Mouse (Mus musculus) liver, embryonic 14.5 days (tissue): Measurements from ENCODE around the gene Zdhhc19. TPM values are rescaled to one million over a fixed set of nuclear protein-coding genes. Genes with fewer than 3 reads are reported as not detected.

Source experiments
- ATAC-seq: fragments of 200-750 bp; cut with Nextera tagmentation; 2 replicates; pipeline ENCODE4 v1.8.0; 2017; ENCODE audit warnings: moderate number of reproducible peaks, mild to moderate bottlenecking, moderate library complexity; ENCODE audit not compliant: insufficient read depth
- DNase-seq, 3 experiments: peaks; one replicate each; pipeline ENCODE4 v3.0.0-alpha.2; 2012 to 2013; ENCODE audit warnings: low read depth in 3 of 3, low spot score in 3 of 3
- H3K27ac ChIP-seq: fragments of 300-500 bp; sonication (generic); 2 replicates; pipeline ENCODE4 v1.5.1; 2014; ENCODE audit warnings: moderate library complexity, mild to moderate bottlenecking, control low read depth, inconsistent platforms
- H3K27me3 ChIP-seq: fragments of 300-500 bp; sonication (generic); 2 replicates; pipeline ENCODE4 v1.6.1; 2014; ENCODE audit warnings: mild to moderate bottlenecking, low read length, moderate library complexity; ENCODE audit not compliant: control insufficient read depth, insufficient read depth
- H3K36me3 ChIP-seq: fragments of 300-500 bp; sonication (generic); replicated peaks from 2 replicates; pipeline ENCODE4 v1.6.1; 2014; ENCODE audit warnings: low read depth; ENCODE audit not compliant: control insufficient read depth, insufficient read depth
- H3K4me1 ChIP-seq, 2 experiments: fragments of 200-500 bp in 1 of 2; fragments of 300-500 bp in 1 of 2; sonication (generic) in 1 of 2; replicated peaks; 2 replicates each; pipeline ENCODE4 v1.6.1; 2012 to 2014; ENCODE audit warnings: antibody characterized with exemption in 1 of 2, inconsistent platforms in 1 of 2, low read length in 1 of 2; ENCODE audit not compliant: control insufficient read depth in 2 of 2, insufficient read depth in 2 of 2
- H3K4me2 ChIP-seq: fragments of 300-500 bp; sonication (generic); 2 replicates; pipeline ENCODE4 v1.6.1; 2014; ENCODE audit warnings: low read depth, mild to moderate bottlenecking, control low read depth, moderate library complexity
- H3K4me3 ChIP-seq, 2 experiments: fragments of 200-500 bp in 1 of 2; fragments of 300-500 bp in 1 of 2; sonication (generic) in 1 of 2; 2 replicates each; pipeline ENCODE4 v1.5.1; 2012 to 2014; ENCODE audit warnings: low read depth in 2 of 2, low read length in 2 of 2, mild to moderate bottlenecking in 2 of 2, control low read depth in 1 of 2, inconsistent platforms in 1 of 2, moderate library complexity in 1 of 2; ENCODE audit not compliant: insufficient read depth in 1 of 2
- H3K9ac ChIP-seq: fragments of 300-500 bp; sonication (generic); replicated peaks from 2 replicates; pipeline ENCODE4 v1.6.1; 2014; ENCODE audit warnings: mild to moderate bottlenecking, control low read depth, moderate library complexity
- H3K9me3 ChIP-seq: fragments of 300-500 bp; sonication (generic); 2 replicates; pipeline ENCODE4 v1.6.1; 2016; ENCODE audit warnings: low read length, mixed read lengths; ENCODE audit not compliant: control insufficient read depth
- CTCF ChIP-seq: IDR thresholded peaks from 2 replicates; pipeline ENCODE4 v1.5.1; 2016; ENCODE audit warnings: antibody characterized with exemption, low read depth, control low read depth
- EP300 ChIP-seq: IDR thresholded peaks from 2 replicates; pipeline ENCODE4 v1.6.1; 2016; ENCODE audit warnings: antibody characterized with exemption, low read depth
- WGBS: fragments of 180-500 bp; shearing (Covaris S2); extraction: QIAGEN DNeasy Blood & Tissue Kit; methylation state at CpG from one replicate; pipeline ENCODE4 v1.1.7; 2014; ENCODE audit not compliant: insufficient replicate concordance; 5-methylcytosine and 5-hydroxymethylcytosine counted together
- polyA plus RNA-seq, 2 experiments: library from polyadenylated mRNA; depleted of rRNA in 1 of 2; stranded (reverse) in 1 of 2; unstranded in 1 of 2; fragments of >200 nt; fragmentation: Nextera tagmentation in 1 of 2; extraction: Ambion mirVana in 1 of 2; gene quantifications; 2 replicates each; pipeline versions ENCODE4 v1.2.1 to v1.2.3; 2012 to 2014

Zdhhc19 gene
- polyA plus RNA-seq, 2 experiments, result not detected

- Histone ChIP-seq H3K4me3 (no peak overlapping the region), H3K27me3 (no peaks in the 10 kb centered on the region), H3K27ac (no peak overlapping the region), H3K4me2 (no peak overlapping the region), H3K4me1 (peaks cover 57 to 63% of the 10 kb centered on the region in 2 experiments), H3K36me3 (no peaks in the 10 kb centered on the region), H3K9ac (no peak overlapping the region), H3K9me3 (no peaks in the 10 kb centered on the region)
- WGBS, result 85% methylated on average over 12 of the region's 12 CpGs
- no peak for DNase-seq
- TF ChIP-seq EP300, result no peak
- no peak for TF ChIP-seq CTCF
- no peak for ATAC-seq
Measured at GRCm38 (mm10) chr16:32517785-32518481, 21.9 kb downstream of the Zdhhc19 start.

- no peaks in the 10 kb centered on the region for H3K36me3 ChIP-seq
- H3K9ac ChIP-seq, result peak overlapping the region; percentile 48
- peak overlapping the region; percentile 51 for H3K27ac ChIP-seq
- TF ChIP-seq EP300 (no peak), CTCF (no peak)
- H3K9me3 ChIP-seq, result no peaks in the 10 kb centered on the region
- no peak overlapping the region for H3K4me3 ChIP-seq
- H3K4me2 ChIP-seq, result peak overlapping the region; percentile 30
- peaks cover 47 to 61% of the 10 kb centered on the region in 2 experiments for H3K4me1 ChIP-seq
- H3K27me3 ChIP-seq, result no peaks in the 10 kb centered on the region
- 43% methylated on average over 15 of the region's 15 CpGs for WGBS
- DNase-seq (no peak), ATAC-seq (peak; percentile 33; the same call in 1 of the 2 replicates)
Measured at GRCm38 (mm10) chr16:32519656-32520371, 23.7 kb downstream of the Zdhhc19 start.

GRCm38 (mm10) chr16:32520372-32520748 lies 24.3 kb downstream of the Zdhhc19 start:
- Histone ChIP-seq H3K9ac (peak overlapping the region; percentile 48), H3K4me1 (peaks cover 49 to 58% of the 10 kb centered on the region in 2 experiments), H3K27ac (peak overlapping the region; percentile 51), H3K36me3 (no peaks in the 10 kb centered on the region), H3K27me3 (no peaks in the 10 kb centered on the region), H3K4me3 (no peak overlapping the region), H3K4me2 (peak overlapping the region; percentile 30), H3K9me3 (no peaks in the 10 kb centered on the region)
- TF ChIP-seq CTCF (no peak), EP300 (no peak)
- 10% methylated on average over 9 of the region's 9 CpGs for WGBS
- ATAC-seq (peak; percentile 68), DNase-seq (peak in 1 of 3 experiments; percentile 46)

DNA sequence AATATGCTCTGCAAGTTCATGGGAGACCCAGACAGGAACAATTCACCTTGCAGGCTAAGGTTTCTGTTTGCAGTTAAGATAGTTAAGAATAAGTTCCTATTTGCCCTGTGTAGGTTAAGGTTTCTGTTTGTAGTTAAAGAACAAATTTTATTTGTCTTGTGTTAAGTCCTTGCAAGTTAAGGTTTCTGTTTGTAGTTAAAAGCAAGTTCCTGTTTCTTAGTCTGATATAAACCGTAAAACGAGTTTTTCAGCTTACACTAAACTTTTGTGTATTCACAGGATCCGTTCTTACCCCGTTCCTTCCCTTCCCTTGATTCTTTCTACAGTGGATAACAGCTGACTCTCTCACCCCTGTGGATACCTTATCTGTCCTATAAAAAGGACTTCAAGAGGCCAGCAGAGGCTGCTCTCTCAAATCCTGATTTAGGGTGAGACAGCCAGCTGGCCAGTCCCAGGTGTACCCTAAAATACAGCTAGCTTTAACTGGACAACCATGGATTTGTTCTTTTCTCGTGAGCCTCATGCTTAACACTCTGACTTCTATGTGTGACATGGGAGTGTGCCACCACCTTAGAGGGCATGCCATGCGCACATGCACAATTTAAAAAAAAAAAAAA lies 26.6 kb downstream of the Zdhhc19 start:
- peaks cover 37 to 38% of the 10 kb centered on the region in 2 experiments for H3K4me1 ChIP-seq
- TF ChIP-seq CTCF, result no peak
- TF ChIP-seq EP300, result no peak
- WGBS, result 57% methylated on average over 6 of the region's 6 CpGs
- no peak overlapping the region; the same call in 1 of the 2 replicates for H3K9ac ChIP-seq
- H3K4me2 ChIP-seq, result no peak overlapping the region
- H3K27ac ChIP-seq, result peak overlapping the region; percentile 45; the same call in 1 of the 2 replicates
- DNase-seq (no peak), ATAC-seq (no peak)
- H3K4me3 ChIP-seq, result no peak overlapping the region
- H3K27me3 ChIP-seq, result no peaks in the 10 kb centered on the region
- no peaks in the 10 kb centered on the region for H3K36me3 ChIP-seq
- no peaks in the 10 kb centered on the region for H3K9me3 ChIP-seq
